Mouse (Mus musculus): ENCODE results near the gene Alyref.

Gene Alyref

DNA sequence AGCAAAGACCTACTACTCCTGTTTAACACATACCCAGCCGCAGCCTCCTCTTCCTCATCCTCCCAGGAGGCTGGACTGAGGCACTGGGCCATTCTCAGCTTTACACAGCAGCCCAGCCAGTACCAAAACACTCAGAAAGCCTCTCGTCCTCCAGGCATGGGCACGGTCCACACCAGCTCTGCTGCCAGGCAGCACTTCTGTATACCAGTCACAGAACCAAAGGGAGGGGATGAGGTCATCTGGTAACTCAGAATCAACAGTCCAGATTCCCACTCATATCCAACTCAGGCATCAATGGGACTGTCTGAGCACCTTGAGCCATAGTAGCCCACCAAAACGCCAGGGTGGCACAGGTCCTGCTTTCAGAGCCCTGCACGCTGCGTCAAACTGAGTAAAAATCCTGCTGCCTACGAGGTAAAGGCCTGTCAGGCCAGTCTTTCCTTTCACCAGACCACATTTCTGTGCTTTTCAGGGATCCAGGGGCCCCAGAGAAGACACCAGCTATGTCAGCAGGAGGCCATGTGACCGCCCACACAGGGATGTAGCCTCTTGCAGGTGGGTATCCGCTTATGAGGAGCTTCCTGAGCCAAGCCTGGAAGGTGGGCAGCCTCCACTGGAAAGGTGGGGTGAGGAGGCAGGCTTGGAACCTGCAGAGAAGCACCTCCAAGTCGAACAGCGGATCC, 28.8 kb upstream of the Alyref start:
- CTCF ChIA-PET, result interaction anchor here (0.6 kb wide), 1 partner anchor 52 kb away, joined by 16 read pairs; no protein-coding TSS in a partner anchor

DNA sequence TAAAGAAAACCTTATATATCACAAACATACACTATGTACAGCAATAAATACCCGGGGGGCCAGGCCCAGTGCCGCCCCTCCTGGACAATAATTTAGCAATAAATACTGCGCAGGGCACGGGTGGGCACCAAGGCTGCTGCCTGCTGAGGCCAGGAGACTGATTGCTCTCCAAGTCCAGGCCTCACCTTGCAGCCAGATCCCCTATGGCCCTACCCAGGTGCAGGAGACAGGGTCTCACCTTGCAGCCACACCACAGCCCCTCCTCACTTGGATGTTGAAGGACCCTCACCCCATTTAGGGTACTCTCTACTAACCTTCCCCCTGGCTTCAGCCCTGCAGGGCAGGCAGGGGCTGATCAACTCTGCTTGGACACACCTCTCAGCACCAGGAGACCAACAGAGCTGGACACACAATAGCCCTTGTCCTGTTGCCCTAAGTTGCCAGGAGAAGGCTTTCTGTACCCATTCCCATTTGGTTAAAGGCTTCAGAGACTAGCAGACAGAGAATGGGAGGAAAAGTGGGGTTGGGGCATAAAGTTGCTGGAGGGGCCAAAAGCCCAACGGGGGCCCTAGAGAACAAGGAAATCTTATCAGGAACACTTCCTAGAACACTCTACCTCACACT, 27.1 kb upstream of the Alyref start, which contains the start of gene Sirt7:
Sirt7 (minus strand) TSS at position 89 of the 624 bp plus-strand sequence.
- CTCF ChIA-PET, result no interaction called here

GRCm38 (mm10) chr11:120624680-120625111, 26.5 kb upstream of the Alyref start:
- CTCF ChIA-PET, result interaction anchor here (1.1 to 1.2 kb wide), 2 partner anchors 27 to 305 kb away, joined by 3 to 4 read pairs; no protein-coding TSS in a partner anchor

DNA sequence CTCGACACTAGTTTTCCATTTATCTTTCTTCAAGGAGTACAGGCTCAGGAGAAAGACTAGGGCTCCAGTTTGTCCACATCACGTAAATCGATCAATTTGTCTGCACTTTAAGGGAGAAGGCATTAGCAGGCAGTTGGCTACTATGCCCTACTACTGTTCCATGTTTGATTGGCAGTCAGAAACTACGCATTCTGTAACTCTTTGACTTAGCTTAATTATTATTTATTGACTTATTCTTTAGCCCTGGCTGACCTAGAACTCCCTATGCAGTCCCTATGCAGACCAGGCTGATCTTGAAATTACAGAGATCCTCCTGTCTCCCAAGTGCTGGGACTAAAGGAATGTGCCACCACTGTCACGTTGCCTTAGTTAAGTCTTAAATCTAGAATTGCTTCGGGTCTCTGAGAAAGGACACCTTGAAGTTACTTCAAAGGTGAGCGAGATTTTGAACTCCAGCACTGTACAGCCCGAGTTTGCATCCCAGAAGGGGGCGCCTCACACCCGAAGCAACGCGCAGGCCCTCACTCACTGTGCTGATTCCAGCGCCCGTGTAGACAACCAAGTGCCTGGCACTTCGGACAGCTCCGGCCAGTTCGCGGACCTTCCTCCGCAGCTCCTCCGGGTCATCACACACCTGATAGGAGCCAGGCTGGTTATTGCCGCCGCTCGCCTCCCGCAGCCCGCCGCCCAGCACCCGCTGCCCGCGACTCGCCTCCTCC, 26.0 kb upstream of the Alyref start:
- CTCF ChIA-PET, result interaction anchor here (0.6 to 1.2 kb wide), 6 partner anchors 27 to 305 kb away, joined by 3 to 7 read pairs (median 3); partner anchors contain the start of gene Aspscr1

DNA sequence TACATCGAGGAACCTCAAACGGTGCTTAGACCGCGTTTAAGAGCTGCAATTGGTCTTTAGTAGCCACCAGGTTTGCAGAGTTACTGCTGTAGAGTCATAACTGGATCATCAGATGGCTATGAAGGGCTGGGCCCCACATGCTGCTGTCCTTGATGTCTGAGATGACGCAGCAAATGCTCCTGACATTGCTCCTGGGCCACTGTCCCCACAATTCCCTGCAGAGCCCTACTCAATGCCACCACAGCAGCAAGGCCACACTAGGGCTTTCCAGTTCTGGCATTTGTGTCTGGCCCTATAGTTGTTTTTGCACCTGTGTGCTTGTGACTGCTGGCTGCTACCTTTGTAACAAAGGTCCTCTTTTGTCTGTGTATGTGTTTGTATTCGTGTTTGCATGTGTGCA, 24.6 kb upstream of the Alyref start:
- CTCF ChIA-PET, result interaction anchor here (0.6 to 1.7 kb wide), 4 partner anchors 36 to 113 kb away, joined by 3 to 7 read pairs (median 5); partner anchors contain the start of gene Rac3

DNA sequence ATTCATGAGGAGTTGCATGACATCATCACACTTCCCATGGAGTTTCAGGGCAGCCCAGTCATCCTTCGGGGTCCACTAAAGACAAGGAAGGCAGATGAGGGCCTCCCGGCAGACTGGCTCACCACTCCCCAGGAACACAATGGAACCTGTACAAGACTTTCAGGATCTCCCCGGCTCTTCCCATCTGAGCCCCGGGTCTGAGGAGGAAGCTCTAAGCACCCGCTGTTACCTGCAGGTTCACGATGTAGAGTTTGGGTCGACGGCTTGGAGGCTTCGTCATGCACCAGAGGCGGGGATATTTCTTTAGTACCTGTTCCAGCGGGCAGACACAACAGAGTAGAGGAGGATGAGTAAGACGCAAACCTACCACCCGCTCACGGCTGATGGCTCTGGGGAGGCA, 22.0 kb upstream of the Alyref start:
- CTCF ChIA-PET, result no interaction called here

DNA sequence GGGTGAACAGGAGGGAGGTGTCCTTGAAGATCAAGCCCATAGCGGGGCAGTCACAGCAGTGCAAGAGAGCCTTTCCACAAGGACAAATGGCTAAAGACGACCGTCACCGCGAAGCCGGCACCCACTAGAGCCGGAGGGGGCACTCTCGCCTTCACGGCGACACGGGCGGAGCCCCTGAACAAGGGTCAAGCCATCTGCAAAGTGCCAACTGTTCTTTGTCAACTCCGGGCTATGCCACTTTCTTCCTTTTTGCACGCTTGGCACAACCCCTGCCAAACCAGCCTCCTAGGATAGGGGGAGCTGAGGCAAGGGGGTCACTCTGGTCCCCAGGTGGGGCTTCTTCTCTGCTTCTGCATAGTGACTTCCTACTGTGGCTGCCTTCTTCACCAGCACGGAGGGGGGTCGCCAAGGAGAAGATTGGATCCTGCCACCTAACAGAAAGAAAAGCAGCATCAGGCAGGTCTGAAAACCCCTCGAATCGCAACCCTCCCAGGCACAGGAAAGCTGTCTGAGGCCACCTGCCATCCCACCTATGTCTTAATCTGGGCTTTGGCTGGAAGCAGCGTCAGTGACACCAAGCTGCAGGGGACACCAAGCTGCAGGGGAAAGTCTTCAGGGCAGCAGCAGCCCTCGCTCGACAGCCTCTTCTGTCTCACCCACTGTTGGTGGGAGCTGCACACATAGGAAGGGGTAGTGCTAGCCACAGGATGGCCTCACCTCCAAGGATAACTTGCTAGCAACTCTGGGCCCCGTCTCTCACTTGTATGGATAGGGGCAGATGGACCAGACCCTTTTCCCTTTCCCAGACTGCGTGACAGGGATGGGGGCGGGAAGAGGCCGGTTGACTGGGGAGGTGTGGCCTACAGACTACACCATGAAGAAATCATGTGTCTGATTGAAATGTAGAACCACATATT, 20.7 kb upstream of the Alyref start:
- CTCF ChIA-PET, result interaction anchor here (0.6 kb wide), 2 partner anchors 108 to 1256 kb away, joined by 4 read pairs; no protein-coding TSS in a partner anchor

DNA sequence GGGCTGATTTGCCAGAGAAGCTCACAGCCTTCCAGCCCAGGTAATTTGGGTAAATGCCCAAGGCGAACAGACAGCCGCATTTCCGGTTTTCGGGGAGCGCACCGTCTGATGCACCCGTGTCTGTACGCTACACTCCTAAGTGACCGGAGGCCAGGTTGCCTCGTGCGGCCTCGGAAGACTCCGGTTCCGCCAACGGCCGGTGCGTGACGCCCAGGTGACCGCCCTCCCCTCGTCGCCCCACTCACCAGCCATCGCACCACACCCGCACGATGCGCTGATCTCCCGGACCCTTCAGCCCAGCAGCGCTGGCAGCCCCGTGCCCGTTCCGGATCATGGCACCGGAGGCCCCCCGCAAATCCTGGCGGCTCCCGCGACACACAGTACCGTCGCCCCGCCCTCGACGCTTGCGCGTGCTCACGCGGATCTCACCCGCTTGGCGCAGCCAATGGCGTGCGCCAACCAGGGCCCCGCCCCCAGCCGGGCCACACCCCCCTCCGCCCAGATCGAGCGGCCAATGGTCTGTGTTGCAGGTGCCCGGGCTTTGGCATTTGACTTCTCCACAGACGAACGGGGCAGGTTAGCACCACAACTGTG, 19.5 kb upstream of the Alyref start, which contains the start of gene Pcyt2:
Pcyt2 (minus strand) TSS at position 418 of the 594 bp plus-strand sequence.
- CTCF ChIA-PET, result no interaction called here

DNA sequence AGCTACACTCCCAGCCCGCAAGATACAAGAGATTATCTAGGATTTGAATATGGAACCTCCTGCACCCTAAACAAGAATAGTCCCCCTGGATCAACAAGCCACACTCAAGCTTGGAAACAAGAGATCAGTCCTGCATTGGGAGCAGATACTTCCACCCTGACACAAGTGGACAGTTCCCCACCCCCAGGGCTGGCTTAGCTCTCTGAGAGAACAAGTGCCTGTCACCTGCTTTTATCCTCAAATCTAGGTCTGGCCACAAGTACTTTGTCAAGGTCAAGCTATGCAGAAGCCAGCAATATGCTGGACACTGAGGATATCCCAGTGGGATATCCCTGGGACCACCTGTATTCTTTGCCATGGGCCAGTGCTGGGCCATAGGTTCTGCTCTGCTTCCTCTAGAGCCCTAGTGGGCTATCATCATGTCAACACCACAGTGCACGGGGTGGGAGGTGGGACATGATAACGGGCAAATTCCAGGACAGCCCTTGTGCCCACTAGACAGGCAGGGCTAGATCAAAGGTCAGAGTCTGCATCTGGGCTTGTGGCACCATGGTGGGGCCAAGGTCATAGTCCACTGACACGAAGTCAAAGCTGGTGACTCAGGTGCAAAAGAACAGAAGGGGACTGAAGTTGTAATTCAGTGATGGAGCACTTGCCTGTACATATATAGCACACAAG, 18.6 kb upstream of the Alyref start:
- CTCF ChIA-PET, result no interaction called here

GRCm38 (mm10) chr11:120615606-120616203, 17.5 kb upstream of the Alyref start:
- CTCF ChIA-PET, result no interaction called here

- CTCF ChIA-PET, result no interaction called here
Measured at GRCm38 (mm10) chr11:120615167-120615566, 17.0 kb upstream of the Alyref start.

GRCm38 (mm10) chr11:120613976-120614375, 15.8 kb upstream of the Alyref start:
- CTCF ChIA-PET, result no interaction called here

DNA sequence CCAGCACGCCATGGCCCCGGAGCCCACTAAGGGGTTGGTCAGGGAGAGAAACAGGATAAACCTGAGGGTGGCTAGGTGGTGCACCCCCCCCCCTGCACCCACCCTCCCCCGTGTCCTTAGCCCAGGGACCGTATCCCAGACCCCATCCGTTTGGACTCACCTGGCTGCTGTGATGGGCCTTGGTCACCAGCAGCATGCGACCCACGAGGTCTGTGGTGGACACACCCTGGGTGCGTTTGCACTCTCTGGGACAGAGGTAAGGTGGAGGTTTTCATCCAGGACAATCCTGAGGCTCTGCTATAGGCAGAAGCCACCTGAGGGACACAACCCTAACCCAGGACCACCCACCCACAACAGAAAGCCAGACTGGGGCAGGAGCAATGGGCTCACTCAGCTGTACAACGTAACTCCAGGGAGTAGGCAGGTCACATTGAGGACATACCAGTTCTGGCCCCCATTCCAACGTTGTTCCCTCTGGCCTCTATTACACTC, 15.4 kb upstream of the Alyref start:
- CTCF ChIA-PET, result no interaction called here

GRCm38 (mm10) chr11:120612763-120613162, 14.6 kb upstream of the Alyref start:
- CTCF ChIA-PET, result no interaction called here

GRCm38 (mm10) chr11:120610477-120611046, 12.4 kb upstream of the Alyref start:
- CTCF ChIA-PET, result no interaction called here

- CTCF ChIA-PET, result no interaction called here
Measured at GRCm38 (mm10) chr11:120609250-120609649, 11.1 kb upstream of the Alyref start.

DNA sequence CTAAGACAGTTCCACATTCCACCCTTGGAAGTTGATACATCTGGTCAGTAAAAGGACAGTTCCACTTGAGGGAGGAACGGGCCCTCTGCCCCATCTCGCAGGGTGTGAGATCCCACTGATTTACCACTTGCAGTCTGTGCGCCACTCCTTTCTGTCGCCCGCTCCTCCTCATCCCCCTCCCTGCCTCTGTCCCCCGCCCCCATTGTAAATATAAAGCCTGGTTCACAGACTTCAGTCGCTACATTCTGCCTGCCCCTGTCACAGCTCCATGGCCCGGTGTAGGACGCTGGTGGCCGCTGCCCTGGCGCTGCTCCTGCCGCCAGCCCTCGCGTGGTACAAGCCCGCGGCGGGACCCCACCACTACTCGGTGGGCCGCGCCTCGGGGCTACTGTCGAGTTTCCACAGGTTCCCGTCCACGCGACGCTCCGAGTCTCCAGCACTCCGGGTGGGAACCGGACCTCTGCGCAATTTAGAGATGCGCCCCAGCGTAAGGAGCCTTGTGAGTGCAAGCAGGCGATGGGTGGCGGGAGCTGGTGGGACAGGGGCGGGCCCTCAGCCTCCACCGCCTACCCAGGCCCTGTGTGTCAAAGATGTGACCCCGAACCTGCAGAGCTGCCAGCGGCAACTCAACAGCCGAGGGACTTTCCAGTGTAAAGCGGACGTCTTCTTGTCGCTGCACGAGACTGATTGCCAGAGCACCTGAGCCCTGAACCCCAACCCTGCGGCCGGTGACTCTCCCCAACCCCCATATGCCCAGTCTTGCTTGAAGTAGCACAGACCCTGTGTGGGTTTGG, 10.3 kb upstream of the Alyref start, which contains the start of gene Npb:
Npb (plus strand) TSS at position 237 of the 794 bp plus-strand sequence.
- CTCF ChIA-PET, result interaction anchor here (0.6 kb wide), 1 partner anchor 257 kb away, joined by 3 read pairs; no protein-coding TSS in a partner anchor

GRCm38 (mm10) chr11:120606764-120607163, 8.6 kb upstream of the Alyref start:
- CTCF ChIA-PET, result no interaction called here

All from spleen, embryonic (tissue).